Comparison of ENCODE assay signal across 8 mouse cellular contexts in genomic region chr5:122987211-122988020, GRCm38 (mm10).
DNase-seq lines count a peak whose midpoint lies in the region.

No protein-coding gene starts in this region.

- DNase-seq in right cerebral cortex, postnatal 10 days (ENCODE audit: low spot score in 2 of 2): peak; percentile 54 to 67
- DNase-seq in right cerebral cortex, postnatal 36 days (ENCODE audit: low spot score in 2 of 2): no peak
- peak; percentile 61 for DNase-seq in brain, adult 2 months (ENCODE audit: low read depth, low spot score)
- DNase-seq in forelimb bud, embryonic 11.5 days (ENCODE audit: low read depth, low spot score): peak; percentile 45
- peak; percentile 67 for DNase-seq in kidney, postnatal 10 days
- DNase-seq in lung, postnatal 4 days: peak; percentile 38 to 51
- peak; percentile 23 for DNase-seq in splenic B cell, adult 2 months (ENCODE audit: low read depth, low spot score)
- DNase-seq in frontal cortex, postnatal 25 days (ENCODE audit: low spot score in 2 of 2): no peak

- H3K36me3 ChIP-seq in splenic B cell, adult 2 months (ENCODE audit: control insufficient read depth, insufficient read depth, low read length, poor library complexity, severe bottlenecking): no peaks in the 10 kb centered on the region

- H3K27me3 ChIP-seq in splenic B cell, adult 2 months (ENCODE audit: control insufficient read depth, insufficient read depth, low read length, poor library complexity, severe bottlenecking): no peaks in the 10 kb centered on the region; the same call in 1 of the 2 replicates

Comparison
In these comparisons a context has a peak if more than half of its experiments do, and no peak if none do; other contexts are left out.
1. DNase-seq: peak in right cerebral cortex, postnatal 10 days (2 of 2), brain, adult 2 months (single experiment), forelimb bud, embryonic 11.5 days (single experiment), kidney, postnatal 10 days (single experiment), lung, postnatal 4 days (2 of 2) and splenic B cell, adult 2 months (single experiment); none in right cerebral cortex, postnatal 36 days (0 of 2) and frontal cortex, postnatal 25 days (0 of 2).